Mouse (Mus musculus) small intestine, adult 2 months (tissue): ENCODE results near the gene Plekhg2.

Source experiments
- CTCF ChIP-seq: fragments of 200-500 bp; IDR thresholded peaks from 2 replicates; pipeline ENCODE4 v1.5.1; 2012; ENCODE audit warnings: low read depth, mild to moderate bottlenecking, control low read depth, inconsistent platforms, low read length, moderate library complexity, mixed read lengths; ENCODE audit not compliant: insufficient replicate concordance, insufficient read length; ENCODE audit errors: extremely low read depth
- POLR2A ChIP-seq: fragments of 200-500 bp; IDR thresholded peaks from 2 replicates; pipeline ENCODE4 v1.6.1; 2012; ENCODE audit warnings: low read depth, mild to moderate bottlenecking, control low read depth, inconsistent platforms, low read length, moderate library complexity

- TF ChIP-seq POLR2A (peak; percentile 91), CTCF (0 out of 2 replicates have a peak, but pooled peaks have one; percentile 2)
These were observed 3.8 kb upstream of the Plekhg2 start for GRCm38 (mm10) chr7:28376011-28376771.
